Mouse (Mus musculus): ENCODE measurements at regions not wholly inside any gene's neighbourhood (a gene's known extent, or its start where the extent isn't known, plus 50 kb on each side); places are given as distances from the start of the nearest gene placed in this dataset.

GRCm38 (mm10) chr1:77202948-77203347, 311.9 kb downstream of the Epha4 start:
- no peaks in the 10 kb centered on the region for H3K27me3 ChIP-seq (replicated peaks)
- in situ Hi-C loops (cut with MboI; ENCODE audit: low pct_ligation_motif_present, low pct_unique_long_range_greater_than_20kb, low sequenced_read_pairs) (no loop called here), dilution Hi-C loops (cut with MboI; ENCODE audit: extremely low pct_ligation_motif_present, extremely low pct_unique_long_range_greater_than_20kb, low sequenced_read_pairs) (no loop called here)
- no peak overlapping the region for H3K27ac ChIP-seq (ENCODE audit: insufficient read depth, low read depth)
- H3K4me2 ChIP-seq (ENCODE audit: insufficient read depth, low read depth, poor library complexity, severe bottlenecking): no peak overlapping the region
- H3K36me3 ChIP-seq (replicated peaks in 1 of 2; ENCODE audit: control insufficient read depth in 1 of 2, insufficient read depth in 1 of 2, low read length in 1 of 2): no peaks in the 10 kb centered on the region
- no peaks in the 10 kb centered on the region for H3K79me2 ChIP-seq (replicated peaks; ENCODE audit: control insufficient read depth, extremely low read depth, insufficient read depth, poor library complexity, severe bottlenecking)
- DNase-seq (ENCODE audit: extremely low read depth): no peak
- peaks cover 2% of the 10 kb centered on the region for H3K9me3 ChIP-seq (replicated peaks; ENCODE audit: low read length)
- H3K9ac ChIP-seq (ENCODE audit: insufficient read depth, low read depth): no peak overlapping the region
- no peak overlapping the region for H3K4me3 ChIP-seq (replicated peaks in 1 of 3; ENCODE audit: low read depth in 2 of 3, low read length in 2 of 3, poor library complexity in 1 of 3)
- TF ChIP-seq NRF1 (IDR thresholded peaks at IDR 0.05; ENCODE audit: low read depth, low read length) (no peak), ETS1 (conservative IDR thresholded peaks at IDR 0.05; ENCODE audit: low read depth, low read length) (no peak), USF1 (IDR thresholded peaks at IDR 0.05; ENCODE audit: low read depth, low read length) (no peak), MXI1 (IDR thresholded peaks at IDR 0.05; ENCODE audit: low read depth, low read length) (no peak), IRF4 (IDR thresholded peaks at IDR 0.05; ENCODE audit: low read depth, low read length) (no peak), ZKSCAN1 (IDR thresholded peaks at IDR 0.05; ENCODE audit: borderline replicate concordance, low read depth, low read length) (no peak), GABPA (IDR thresholded peaks at IDR 0.05; ENCODE audit: insufficient replicate concordance, low read depth, low read length) (no peak), CTCF (conservative IDR thresholded peaks at IDR 0.05 in 1 of 2, IDR thresholded peaks at IDR 0.05 in 1 of 2; ENCODE audit: low read depth in 2 of 2, low read length in 2 of 2) (no peak), JUN (IDR thresholded peaks at IDR 0.05; ENCODE audit: insufficient read depth, low read depth, low read length) (no peak), KAT2A (IDR thresholded peaks at IDR 0.05; ENCODE audit: insufficient replicate concordance, low read length) (no peak), ELF1 (IDR thresholded peaks at IDR 0.05; ENCODE audit: low read depth, low read length) (no peak), CHD2 (IDR thresholded peaks at IDR 0.05; ENCODE audit: low read length) (no peak), TCF12 (IDR thresholded peaks at IDR 0.05; ENCODE audit: low read depth, low read length) (no peak), UBTF (IDR thresholded peaks at IDR 0.05; ENCODE audit: low read depth, low read length) (no peak), POLR2AphosphoS2 (IDR thresholded peaks at IDR 0.05; ENCODE audit: low read depth, low read length) (no peak)
- peaks cover 0 to 8% of the 10 kb centered on the region in 2 experiments; a peak in 1 of 4 replicates for H3K4me1 ChIP-seq (ENCODE audit: control insufficient read depth in 1 of 2, insufficient read depth in 2 of 2)

- no peak for DNase-seq (ENCODE audit: extremely low read depth)
- Histone ChIP-seq H3K4me3 (replicated peaks in 1 of 3; ENCODE audit: low read depth in 2 of 3, low read length in 2 of 3, poor library complexity in 1 of 3) (no peak overlapping the region), H3K36me3 (replicated peaks in 1 of 2; ENCODE audit: control insufficient read depth in 1 of 2, insufficient read depth in 1 of 2, low read length in 1 of 2) (no peaks in the 10 kb centered on the region), H3K4me2 (ENCODE audit: insufficient read depth, low read depth, poor library complexity, severe bottlenecking) (no peak overlapping the region), H3K27ac (ENCODE audit: insufficient read depth, low read depth) (no peak overlapping the region), H3K9me3 (replicated peaks; ENCODE audit: low read length) (no peaks in the 10 kb centered on the region), H3K79me2 (replicated peaks; ENCODE audit: control insufficient read depth, extremely low read depth, insufficient read depth, poor library complexity, severe bottlenecking) (no peaks in the 10 kb centered on the region), H3K27me3 (replicated peaks) (no peaks in the 10 kb centered on the region), H3K4me1 (ENCODE audit: control insufficient read depth in 1 of 2, insufficient read depth in 2 of 2) (peaks cover 0 to 8% of the 10 kb centered on the region in 2 experiments; a peak in 1 of 4 replicates), H3K9ac (ENCODE audit: insufficient read depth, low read depth) (no peak overlapping the region)
- in situ Hi-C loops (cut with MboI; ENCODE audit: low pct_ligation_motif_present, low pct_unique_long_range_greater_than_20kb, low sequenced_read_pairs) (no loop called here), dilution Hi-C loops (cut with MboI; ENCODE audit: extremely low pct_ligation_motif_present, extremely low pct_unique_long_range_greater_than_20kb, low sequenced_read_pairs) (no loop called here)
- TF ChIP-seq MXI1 (IDR thresholded peaks at IDR 0.05; ENCODE audit: low read depth, low read length) (no peak), SIN3A (IDR thresholded peaks at IDR 0.05; ENCODE audit: low read length) (no peak), NRF1 (IDR thresholded peaks at IDR 0.05; ENCODE audit: low read depth, low read length) (no peak), MYC (IDR thresholded peaks at IDR 0.05; ENCODE audit: low read depth, low read length) (no peak)
These were observed 308.4 kb downstream of the Epha4 start for GRCm38 (mm10) chr1:77206535-77206934.

All from CH12.LX (cell line).